Mouse (Mus musculus) macrophage (primary cell): Measurements from ENCODE around the gene Zfp423. TPM values are rescaled to one million over a fixed set of nuclear protein-coding genes. Genes with fewer than 3 reads are reported as not detected.

Experiments used
- H3K27ac ChIP-seq: fragments of 350-480 bp; formaldehyde crosslinking; 2 replicates; pipeline ENCODE4 v1.9.0; 2021
- H3K36me3 ChIP-seq: fragments of 350-480 bp; formaldehyde crosslinking; 2 replicates; pipeline ENCODE4 v1.9.0; 2021; ENCODE audit errors: inconsistent target
- H3K4me3 ChIP-seq: fragments of 350-480 bp; formaldehyde crosslinking; 2 replicates; pipeline ENCODE4 v1.9.0; 2021; ENCODE audit errors: inconsistent target
- H3K79me2 ChIP-seq: fragments of 350-480 bp; formaldehyde crosslinking; 2 replicates; pipeline ENCODE4 v1.9.0; 2021; ENCODE audit errors: inconsistent target
- WGBS: methylation state at CpG from one replicate; pipeline ENCODE4 v1.1.7; 2026; ENCODE audit warnings: inconsistent platforms; ENCODE audit not compliant: missing documents; 5-methylcytosine and 5-hydroxymethylcytosine counted together
- polyA plus RNA-seq: library from polyadenylated mRNA; stranded (reverse); fragments of 250-400 nt; gene quantifications from 3 replicates; pipeline ENCODE4 v1.2.4, GENCODE M21; 2018; ENCODE audit warnings: inconsistent platforms

Gene Zfp423
- polyA plus RNA-seq, 1 experiment from 2014 or later, result not detected

GRCm38 (mm10) chr8:87719137-87719815 lies 240.1 kb downstream of the Zfp423 start:
- Histone ChIP-seq H3K79me2 (no peaks in the 10 kb centered on the region), H3K27ac (no peak overlapping the region), H3K36me3 (no peaks in the 10 kb centered on the region), H3K4me3 (no peak overlapping the region)
- 70% methylated on average over 27 of the region's 27 CpGs for WGBS

DNA sequence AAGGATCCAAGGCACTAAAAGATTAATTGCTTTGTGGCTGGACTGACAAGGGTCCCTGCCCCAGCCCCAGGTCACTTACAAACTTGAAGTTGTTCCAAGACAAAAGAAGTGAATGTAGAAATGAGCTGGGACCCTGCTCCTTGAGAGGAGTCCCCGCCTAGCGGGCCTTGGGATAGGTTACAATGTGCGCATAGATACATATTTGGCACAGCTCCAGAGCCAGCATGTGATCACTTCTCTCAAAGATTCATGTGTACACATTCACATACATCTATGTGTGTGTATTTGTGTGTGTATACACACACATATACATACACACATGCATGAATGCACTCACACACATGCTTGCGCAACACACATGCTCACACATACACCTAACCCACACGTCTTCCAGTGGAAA lies 241.9 kb downstream of the Zfp423 start:
- H3K27ac ChIP-seq, result no peak overlapping the region
- no peak overlapping the region for H3K4me3 ChIP-seq
- no peaks in the 10 kb centered on the region for H3K79me2 ChIP-seq
- H3K36me3 ChIP-seq, result no peaks in the 10 kb centered on the region
- 80% methylated on average over 5 of the region's 5 CpGs for WGBS

GRCm38 (mm10) chr8:87716726-87717248 lies 242.6 kb downstream of the Zfp423 start:
- H3K36me3 ChIP-seq, result no peaks in the 10 kb centered on the region
- H3K79me2 ChIP-seq, result no peaks in the 10 kb centered on the region
- WGBS, result 70% methylated on average over 9 of the region's 9 CpGs
- H3K27ac ChIP-seq, result no peak overlapping the region
- no peak overlapping the region for H3K4me3 ChIP-seq

DNA sequence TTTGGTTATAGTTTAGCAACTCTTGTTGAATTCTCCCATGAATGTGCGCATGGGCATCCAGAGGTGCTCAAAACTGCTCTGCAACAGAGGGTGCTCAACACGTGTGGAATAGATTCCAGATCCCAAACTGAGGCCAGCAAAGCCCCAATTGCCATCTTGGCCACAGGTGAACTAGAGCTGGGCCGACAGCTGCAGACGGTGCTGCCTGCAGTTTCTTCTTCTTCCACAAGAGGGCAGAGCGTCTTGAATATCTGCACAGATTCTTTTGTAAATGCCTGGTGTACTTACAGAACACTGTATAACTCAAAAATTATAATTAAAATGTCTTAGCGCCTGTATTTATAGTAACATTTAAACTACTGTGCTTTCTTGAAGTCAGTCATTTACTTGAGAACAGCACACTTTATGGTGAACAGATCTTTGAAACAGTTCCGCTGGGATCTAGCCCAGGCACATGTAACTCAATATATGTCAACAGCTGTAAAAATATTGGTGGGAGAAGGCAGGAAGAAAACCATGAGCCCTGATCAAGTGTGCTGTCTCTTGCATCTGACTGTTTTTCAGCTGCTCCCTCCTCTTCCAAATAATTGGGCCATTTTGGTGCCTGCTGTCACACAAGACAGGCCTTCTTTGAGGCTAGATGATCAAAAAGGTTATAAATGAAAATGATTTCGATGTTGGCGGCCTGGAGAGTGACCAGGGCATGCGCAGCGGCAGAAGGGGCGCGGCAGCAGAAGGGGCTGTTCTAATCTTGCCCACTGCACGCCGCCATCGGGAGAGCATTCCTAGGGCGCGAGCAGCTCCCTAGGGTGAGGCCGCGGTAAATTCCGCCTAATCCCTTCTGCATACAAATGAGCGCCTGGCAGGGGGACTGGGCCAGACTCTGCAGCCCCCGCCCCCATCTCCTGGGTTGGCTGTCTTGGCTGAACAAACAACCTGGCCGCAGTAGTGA lies 243.4 kb downstream of the Zfp423 start:
- Histone ChIP-seq H3K4me3 (no peak overlapping the region), H3K79me2 (no peaks in the 10 kb centered on the region), H3K27ac (no peak overlapping the region), H3K36me3 (no peaks in the 10 kb centered on the region)
- 72% methylated on average over 23 of the region's 24 CpGs for WGBS

DNA sequence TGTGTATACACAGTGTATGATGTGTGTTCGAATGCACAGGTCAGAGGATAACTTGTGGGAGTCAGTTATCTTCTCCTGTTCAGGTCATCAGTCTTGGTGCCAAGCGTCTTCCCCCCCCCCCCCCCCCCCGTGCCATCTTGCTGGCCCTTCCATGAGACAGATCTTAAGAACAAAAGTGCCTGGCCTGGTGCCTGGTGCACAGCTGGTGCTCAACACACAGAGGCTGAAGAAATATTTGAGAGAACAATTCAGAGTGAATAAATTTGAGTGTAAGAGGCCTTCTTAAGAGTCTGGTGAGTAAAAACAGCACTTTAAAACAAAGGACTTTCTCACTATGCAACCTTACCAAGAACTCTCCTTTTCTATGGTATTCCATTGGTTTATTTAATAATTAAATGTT lies 245.4 kb downstream of the Zfp423 start:
- Histone ChIP-seq H3K27ac (no peak overlapping the region), H3K4me3 (no peak overlapping the region), H3K79me2 (no peaks in the 10 kb centered on the region), H3K36me3 (no peaks in the 10 kb centered on the region)
- WGBS, result 56% methylated on average over 2 of the region's 3 CpGs

DNA sequence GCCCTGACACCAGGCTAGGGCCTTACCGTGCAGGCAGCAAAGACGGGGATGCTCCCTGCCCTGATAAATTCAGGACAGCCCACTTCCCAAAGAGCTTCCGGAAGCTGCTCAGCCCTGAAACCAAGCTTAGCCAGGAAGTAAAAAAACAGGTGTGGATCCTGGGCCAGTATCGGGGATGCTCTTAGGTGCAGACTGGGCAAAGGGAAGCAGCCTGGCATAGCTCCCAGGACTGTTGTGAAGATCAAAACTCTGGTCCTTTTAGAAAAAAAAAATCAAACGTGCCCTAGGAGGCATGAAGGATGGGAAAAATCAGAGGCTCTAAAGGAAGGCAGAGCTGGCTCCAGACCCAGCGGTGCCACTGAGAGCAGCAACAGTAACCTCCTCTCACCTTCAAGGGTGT lies 247.4 kb downstream of the Zfp423 start:
- Histone ChIP-seq H3K4me3 (no peak overlapping the region), H3K27ac (no peak overlapping the region), H3K79me2 (no peaks in the 10 kb centered on the region), H3K36me3 (no peaks in the 10 kb centered on the region)
- 75% methylated on average over 6 of the region's 6 CpGs for WGBS

DNA sequence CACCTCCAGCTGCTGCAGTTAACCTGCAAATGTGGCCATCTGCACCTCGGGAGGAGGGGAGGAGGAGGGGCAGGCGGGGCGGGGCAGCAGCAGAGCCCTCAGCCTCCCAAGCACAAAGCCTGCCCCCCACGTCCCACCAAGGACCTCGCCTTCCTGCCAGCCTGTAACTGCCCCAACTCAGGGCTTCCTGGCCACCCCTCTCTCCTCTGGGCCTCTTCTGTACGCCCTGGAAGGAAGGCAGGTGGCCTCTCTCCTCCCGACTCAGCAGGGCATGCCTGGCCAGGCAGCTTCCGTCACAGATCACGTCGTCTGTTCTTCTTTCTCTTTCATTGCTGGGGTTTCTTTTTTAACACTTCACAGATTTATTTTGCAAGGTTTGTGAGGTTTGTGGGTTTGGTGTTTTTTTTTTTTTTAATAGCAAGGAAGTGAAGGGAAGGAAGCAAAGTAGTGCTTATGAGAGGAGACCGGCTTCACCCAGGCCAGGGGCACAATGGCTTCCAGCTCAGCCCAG lies 251.2 kb downstream of the Zfp423 start:
- Histone ChIP-seq H3K79me2 (no peaks in the 10 kb centered on the region), H3K4me3 (no peak overlapping the region), H3K27ac (no peak overlapping the region), H3K36me3 (no peaks in the 10 kb centered on the region)
- whole genome bisulfite sequencing, result 1% methylated on average over 11 of the region's 11 CpGs

GRCm38 (mm10) chr8:87707176-87707575 lies 252.2 kb downstream of the Zfp423 start:
- Histone ChIP-seq H3K79me2 (no peaks in the 10 kb centered on the region), H3K4me3 (no peak overlapping the region), H3K36me3 (no peaks in the 10 kb centered on the region), H3K27ac (no peak overlapping the region)
- WGBS, result 91% methylated on average over 17 of the region's 17 CpGs

DNA sequence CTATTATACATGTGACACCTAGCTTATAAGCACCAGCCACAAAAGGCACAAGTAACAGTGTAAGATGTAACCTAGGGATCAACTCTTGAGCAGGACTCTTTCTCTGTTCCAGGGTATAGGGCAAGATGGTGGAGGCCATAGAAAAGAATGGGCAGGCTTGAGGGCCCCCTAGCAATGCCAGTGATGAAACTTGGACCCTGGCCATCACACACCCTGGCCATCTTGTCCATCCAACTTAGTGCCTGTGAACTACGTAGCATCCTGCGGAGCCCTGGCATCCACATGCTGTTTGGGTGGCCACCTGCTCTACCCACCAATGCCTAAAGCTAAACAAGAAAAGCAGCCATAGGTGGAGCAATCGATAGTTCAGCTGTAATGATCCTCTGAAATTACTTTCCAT lies 254.6 kb downstream of the Zfp423 start:
- Histone ChIP-seq H3K4me3 (no peak overlapping the region), H3K27ac (no peak overlapping the region), H3K36me3 (no peaks in the 10 kb centered on the region), H3K79me2 (no peaks in the 10 kb centered on the region)
- WGBS, result 92% methylated on average over 3 of the region's 3 CpGs

DNA sequence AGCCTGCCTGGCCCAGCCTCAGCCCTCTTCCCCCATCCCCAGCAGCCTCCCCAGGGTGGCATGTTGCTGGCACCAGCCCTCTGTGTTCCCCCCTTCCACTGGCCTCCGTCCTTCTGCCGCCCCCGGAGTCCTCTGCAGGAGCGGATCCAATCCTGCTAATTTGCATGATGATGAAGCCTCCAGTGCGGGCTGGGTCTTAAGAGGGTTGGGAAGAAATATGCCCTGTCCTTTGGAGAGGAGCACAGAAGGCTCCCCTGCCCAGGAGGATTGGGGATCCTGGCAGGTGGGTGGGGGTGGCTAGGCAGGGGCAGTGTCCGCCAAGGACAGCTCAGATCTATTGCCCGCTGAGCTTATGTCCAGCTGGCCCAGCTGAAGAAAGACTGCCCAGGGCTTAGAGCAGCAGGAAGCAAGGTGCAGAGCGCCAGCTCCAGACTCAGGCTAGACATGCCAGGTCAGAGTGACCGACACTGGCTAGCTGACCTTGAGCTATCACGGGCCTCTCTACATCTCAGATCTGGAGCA lies 256.5 kb downstream of the Zfp423 start:
- Histone ChIP-seq H3K79me2 (no peaks in the 10 kb centered on the region), H3K36me3 (no peaks in the 10 kb centered on the region), H3K27ac (no peak overlapping the region), H3K4me3 (no peak overlapping the region)
- 91% methylated on average over 10 of the region's 10 CpGs for WGBS

- no peak overlapping the region for H3K27ac ChIP-seq
- H3K79me2 ChIP-seq, result no peaks in the 10 kb centered on the region
- WGBS, result 81% methylated on average over 8 of the region's 8 CpGs
- no peak overlapping the region for H3K4me3 ChIP-seq
- no peaks in the 10 kb centered on the region for H3K36me3 ChIP-seq
Measured at GRCm38 (mm10) chr8:87702051-87702521, 257.3 kb downstream of the Zfp423 start.

GRCm38 (mm10) chr8:87701583-87701982 lies 257.8 kb downstream of the Zfp423 start:
- 82% methylated on average over 4 of the region's 4 CpGs for WGBS
- Histone ChIP-seq H3K79me2 (no peaks in the 10 kb centered on the region), H3K27ac (no peak overlapping the region), H3K36me3 (no peaks in the 10 kb centered on the region), H3K4me3 (no peak overlapping the region)

- Histone ChIP-seq H3K36me3 (no peaks in the 10 kb centered on the region), H3K27ac (no peak overlapping the region), H3K79me2 (no peaks in the 10 kb centered on the region), H3K4me3 (no peak overlapping the region)
- WGBS, result 42% methylated on average over 12 of the region's 12 CpGs
Measured at GRCm38 (mm10) chr8:87700321-87700720, 259.1 kb downstream of the Zfp423 start.

DNA sequence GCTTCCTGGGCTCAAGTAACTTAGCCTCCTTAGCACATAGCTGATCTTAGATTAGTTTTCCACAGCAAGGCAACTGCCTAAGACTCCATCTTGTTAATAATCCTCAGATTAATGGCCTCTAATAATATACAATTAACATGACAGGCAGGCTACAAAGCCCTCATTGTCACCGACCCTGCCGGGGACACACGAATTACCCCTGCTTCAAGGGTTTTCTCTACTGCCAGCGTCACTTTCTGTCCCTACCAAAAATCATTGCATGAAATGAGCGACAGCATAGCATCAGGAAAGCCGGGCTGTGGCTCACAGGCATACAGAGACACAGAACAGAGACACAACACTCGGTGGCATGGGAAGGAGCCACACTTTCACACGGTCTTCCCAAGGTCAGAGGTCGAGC lies 262.3 kb downstream of the Zfp423 start:
- Histone ChIP-seq H3K4me3 (no peak overlapping the region), H3K36me3 (no peaks in the 10 kb centered on the region), H3K79me2 (no peaks in the 10 kb centered on the region), H3K27ac (no peak overlapping the region)
- WGBS, result 78% methylated on average over 9 of the region's 9 CpGs
